Mouse (Mus musculus): Measurements from ENCODE around the gene Gm49027. TPM values are rescaled to one million over a fixed set of nuclear protein-coding genes. Genes with fewer than 3 reads are reported as not detected.
A peak's percentile ranks its signal among the peaks of the same experiment; 100 is the strongest.

Gene Gm49027
- polyA plus RNA-seq, 1 experiment, result 2.4 TPM

DNA sequence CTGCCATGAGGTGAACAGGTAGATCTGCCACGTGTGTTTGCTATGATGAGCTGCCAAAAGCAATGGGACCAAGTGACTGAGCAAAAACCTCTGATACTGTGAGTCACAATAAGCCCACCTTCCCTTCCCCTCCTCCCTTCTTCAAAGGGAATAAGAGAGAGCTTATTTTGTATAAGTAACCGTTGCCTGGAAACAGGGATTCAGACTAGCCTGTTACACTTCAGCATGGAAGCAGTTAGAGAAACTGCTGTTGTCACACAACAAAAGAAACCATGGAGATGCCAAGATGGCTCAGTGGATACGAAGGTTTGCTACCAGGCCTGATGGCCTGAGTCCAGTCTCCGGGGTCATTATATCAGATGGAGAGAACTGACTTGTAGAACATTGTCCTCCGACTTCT, 51.5 kb downstream of the Gm49027 start:
- WGBS, result 87% methylated on average over 5 of the region's 5 CpGs

DNA sequence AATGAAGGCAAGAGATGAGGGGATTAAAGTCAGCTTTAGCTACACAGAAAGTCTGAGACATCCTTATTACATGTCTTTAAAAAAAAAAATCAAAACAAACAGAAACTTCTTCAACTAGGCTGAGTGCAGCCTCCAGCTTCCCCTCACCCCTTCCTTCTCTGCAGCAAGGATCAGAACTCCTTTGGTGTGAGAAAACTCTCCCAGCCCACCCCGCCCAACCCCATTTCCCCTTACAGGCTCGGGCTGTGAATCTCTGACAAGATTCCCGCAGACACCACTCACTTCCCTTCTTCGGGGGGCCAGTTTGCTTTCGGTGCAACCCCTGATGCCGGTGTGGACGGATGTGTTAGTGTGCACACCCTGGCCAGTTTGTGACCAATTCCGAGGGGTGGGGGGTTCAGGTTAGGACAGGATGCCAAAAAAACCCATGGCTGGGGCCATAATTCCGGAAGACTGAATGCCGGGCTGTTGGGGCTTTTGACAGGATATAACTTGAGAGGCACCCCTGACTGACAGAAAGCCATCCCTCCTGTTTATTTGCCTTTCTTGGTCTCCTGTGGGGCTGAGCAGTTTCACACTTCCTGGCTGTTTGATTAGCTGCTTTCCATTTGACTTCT, 54.4 kb downstream of the Gm49027 start:
- Histone ChIP-seq H3K4me3 (ENCODE audit: extremely low read depth, insufficient read depth, insufficient read length) (peak overlapping the region; percentile 29; the same call in 1 of the 2 replicates), H3K36me3 (ENCODE audit: control insufficient read depth, insufficient read depth, low read length) (no peaks in the 10 kb centered on the region), H3K27me3 (ENCODE audit: control insufficient read depth, insufficient read depth, low read length) (no peaks in the 10 kb centered on the region), H3K27ac (ENCODE audit: insufficient read depth, low read length) (no peak overlapping the region), H3K4me1 (ENCODE audit: control insufficient read depth, insufficient read depth, insufficient read length) (peaks cover 3% of the 10 kb centered on the region; the same call in 1 of the 2 replicates)
- no peak for TF ChIP-seq CTCF (IDR thresholded peaks at IDR 0.05; ENCODE audit: extremely low read depth, insufficient read depth, insufficient read length, insufficient replicate concordance)
- TF ChIP-seq POLR2A (IDR thresholded peaks at IDR 0.05; ENCODE audit: low read depth, low read length), result no peak
- no peak for DNase-seq (ENCODE audit: low read depth in 1 of 2, low spot score in 2 of 2)
- WGBS, result 2% methylated on average over 10 of the region's 10 CpGs

More for the DNA sequence above, 51.5 kb downstream of the Gm49027 start:
- no peak for DNase-seq (ENCODE audit: low read depth in 1 of 2, low spot score in 2 of 2)
- Histone ChIP-seq H3K4me3 (ENCODE audit: extremely low read depth, insufficient read depth, insufficient read length) (no peak overlapping the region), H3K4me1 (ENCODE audit: control insufficient read depth, insufficient read depth, insufficient read length) (peaks cover 3% of the 10 kb centered on the region; the same call in 1 of the 2 replicates), H3K27me3 (ENCODE audit: control insufficient read depth, insufficient read depth, low read length) (no peaks in the 10 kb centered on the region), H3K27ac (ENCODE audit: insufficient read depth, low read length) (no peak overlapping the region), H3K36me3 (ENCODE audit: control insufficient read depth, insufficient read depth, low read length) (no peaks in the 10 kb centered on the region)
- TF ChIP-seq CTCF (IDR thresholded peaks at IDR 0.05; ENCODE audit: extremely low read depth, insufficient read depth, insufficient read length, insufficient replicate concordance), result no peak
- TF ChIP-seq POLR2A (IDR thresholded peaks at IDR 0.05; ENCODE audit: low read depth, low read length), result no peak

- no peak for TF ChIP-seq CTCF (IDR thresholded peaks at IDR 0.05; ENCODE audit: extremely low read depth, insufficient read depth, insufficient read length, insufficient replicate concordance)
- TF ChIP-seq POLR2A (IDR thresholded peaks at IDR 0.05; ENCODE audit: low read depth, low read length), result no peak
- DNase-seq (ENCODE audit: low read depth in 1 of 2, low spot score in 2 of 2), result no peak
- Histone ChIP-seq H3K36me3 (ENCODE audit: control insufficient read depth, insufficient read depth, low read length) (no peaks in the 10 kb centered on the region), H3K4me1 (ENCODE audit: control insufficient read depth, insufficient read depth, insufficient read length) (no peaks in the 10 kb centered on the region; the same call in 1 of the 2 replicates), H3K27me3 (ENCODE audit: control insufficient read depth, insufficient read depth, low read length) (no peaks in the 10 kb centered on the region), H3K27ac (ENCODE audit: insufficient read depth, low read length) (no peak overlapping the region), H3K4me3 (ENCODE audit: extremely low read depth, insufficient read depth, insufficient read length) (no peak overlapping the region)
- WGBS, result 89% methylated on average over 1 of the region's 1 CpGs
Observed at GRCm38 (mm10) chr5:123464638-123465037, 60.6 kb downstream of the Gm49027 start.

Other genes with a start within 250 kb of the Gm49027 start
- gene Bcl7a, start 181.7 kb downstream of the Gm49027 start, polyA plus RNA-seq (2012; rRNA removed), result 12.4 and 12.8 TPM in 2 replicates
- 87.1 and 113 TPM in 2 replicates for gene Mlxip, start 130.7 kb downstream of the Gm49027 start, polyA plus RNA-seq (2012; rRNA removed)
- gene Lrrc43, start 36.2 kb downstream of the Gm49027 start, polyA plus RNA-seq (2012; rRNA removed), result not detected in 2 replicates
- not detected in 2 replicates for gene Il31, start 36.0 kb downstream of the Gm49027 start, polyA plus RNA-seq (2012; rRNA removed)
- 0.05 TPM in 1 of 2 replicates, not detected in the other for gene B3gnt4, start 15.0 kb downstream of the Gm49027 start, polyA plus RNA-seq (2012; rRNA removed)
- gene Diablo, start 1.3 kb downstream of the Gm49027 start, polyA plus RNA-seq (2012; rRNA removed), result 37.6 and 39.1 TPM in 2 replicates
- 11.0 and 12.2 TPM in 2 replicates for gene Vps33a, start 47.5 kb upstream of the Gm49027 start, polyA plus RNA-seq (2012; rRNA removed)
- gene Clip1, start 159.1 kb upstream of the Gm49027 start, polyA plus RNA-seq (2012; rRNA removed), result 10.8 and 11.4 TPM in 2 replicates
- gene Zcchc8, start 195.6 kb upstream of the Gm49027 start, polyA plus RNA-seq (2012; rRNA removed), result 18.8 and 24.4 TPM in 2 replicates
- 9.0 and 11.3 TPM in 2 replicates for gene Rsrc2, start 223.9 kb upstream of the Gm49027 start, polyA plus RNA-seq (2012; rRNA removed)
- gene Kntc1, start 224.2 kb upstream of the Gm49027 start, polyA plus RNA-seq (2012; rRNA removed), result 1.5 and 2.1 TPM in 2 replicates

Data from spleen, adult 2 months (tissue).